Mouse (Mus musculus) B cell, adult 2 months (primary cell): ENCODE measurements around the gene Slc16a1.

Source experiments
- DNase-seq, 2 experiments: peaks; one replicate each; pipeline ENCODE4 v3.0.0; 2022

The Slc16a1 gene

GRCm38 (mm10) chr3:104638403-104638779 is at the start of gene Slc16a1:
Gene Slc16a1 (plus strand): TSS chr3:104638668.
- DNase-seq: peak; percentile 86 to 87

DNA sequence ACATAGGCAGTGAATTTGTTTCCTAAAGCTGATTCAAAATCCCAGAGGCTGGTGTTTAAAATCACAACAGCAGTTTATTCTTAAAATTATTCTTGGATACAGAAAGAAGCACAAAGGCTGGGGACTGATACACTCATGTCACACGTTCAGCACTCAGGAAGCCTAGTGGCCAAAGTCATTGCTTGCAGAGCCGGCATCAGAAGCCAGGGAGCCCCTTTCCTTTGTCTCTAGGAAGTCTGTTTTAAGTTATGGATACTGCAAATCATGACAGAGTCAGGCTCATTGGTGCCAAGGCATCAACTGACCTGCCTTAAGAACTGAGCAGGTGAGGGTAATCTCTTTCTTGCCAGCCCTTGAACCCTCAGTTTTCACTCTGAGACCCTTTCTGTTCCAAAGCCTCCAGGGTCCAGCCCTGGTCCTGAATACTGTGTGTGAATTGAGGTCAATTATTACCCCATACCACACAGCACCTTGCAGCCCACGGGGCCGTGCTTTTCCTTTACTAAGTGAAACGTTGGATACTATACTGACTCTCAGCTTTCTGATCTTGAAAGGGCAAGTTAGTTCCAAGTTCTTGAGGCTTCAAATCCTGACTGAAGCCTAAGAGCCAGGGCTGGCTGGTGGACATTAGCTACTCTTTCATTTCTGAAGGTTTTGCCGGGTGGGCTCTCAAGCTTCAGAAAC is 41.9 kb upstream of the Slc16a1 start:
- no peak for DNase-seq

DNA sequence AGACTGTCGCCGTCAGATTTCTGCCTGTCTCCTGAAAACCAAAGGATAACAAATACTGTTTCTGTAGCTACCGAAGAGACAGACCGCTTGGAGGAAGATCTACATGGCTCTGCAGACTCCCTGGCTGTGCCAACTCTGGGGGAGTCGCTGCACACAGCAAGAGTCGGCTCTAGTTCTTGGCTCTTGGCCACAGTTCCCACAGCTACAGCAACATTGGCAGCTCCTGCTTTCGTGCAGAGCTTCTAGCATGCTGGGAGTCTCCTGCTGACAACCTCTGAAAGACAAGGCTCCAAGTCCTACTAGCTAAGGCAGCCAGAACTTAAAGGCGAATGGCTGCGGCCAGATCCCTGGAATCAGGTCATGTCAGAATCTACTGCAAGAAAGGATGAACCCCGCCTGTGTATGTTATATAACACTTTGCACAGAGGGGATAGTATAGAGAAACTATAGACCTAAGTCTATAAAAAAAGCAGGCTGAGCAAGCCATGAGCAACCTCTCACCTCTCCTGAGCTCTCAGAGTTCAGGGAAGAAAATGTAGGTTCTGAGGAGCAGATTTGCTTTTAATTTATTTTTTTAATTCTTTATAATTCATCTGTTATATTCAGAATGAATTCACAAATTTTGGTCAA is 41.2 kb upstream of the Slc16a1 start:
- no peak for DNase-seq

DNA sequence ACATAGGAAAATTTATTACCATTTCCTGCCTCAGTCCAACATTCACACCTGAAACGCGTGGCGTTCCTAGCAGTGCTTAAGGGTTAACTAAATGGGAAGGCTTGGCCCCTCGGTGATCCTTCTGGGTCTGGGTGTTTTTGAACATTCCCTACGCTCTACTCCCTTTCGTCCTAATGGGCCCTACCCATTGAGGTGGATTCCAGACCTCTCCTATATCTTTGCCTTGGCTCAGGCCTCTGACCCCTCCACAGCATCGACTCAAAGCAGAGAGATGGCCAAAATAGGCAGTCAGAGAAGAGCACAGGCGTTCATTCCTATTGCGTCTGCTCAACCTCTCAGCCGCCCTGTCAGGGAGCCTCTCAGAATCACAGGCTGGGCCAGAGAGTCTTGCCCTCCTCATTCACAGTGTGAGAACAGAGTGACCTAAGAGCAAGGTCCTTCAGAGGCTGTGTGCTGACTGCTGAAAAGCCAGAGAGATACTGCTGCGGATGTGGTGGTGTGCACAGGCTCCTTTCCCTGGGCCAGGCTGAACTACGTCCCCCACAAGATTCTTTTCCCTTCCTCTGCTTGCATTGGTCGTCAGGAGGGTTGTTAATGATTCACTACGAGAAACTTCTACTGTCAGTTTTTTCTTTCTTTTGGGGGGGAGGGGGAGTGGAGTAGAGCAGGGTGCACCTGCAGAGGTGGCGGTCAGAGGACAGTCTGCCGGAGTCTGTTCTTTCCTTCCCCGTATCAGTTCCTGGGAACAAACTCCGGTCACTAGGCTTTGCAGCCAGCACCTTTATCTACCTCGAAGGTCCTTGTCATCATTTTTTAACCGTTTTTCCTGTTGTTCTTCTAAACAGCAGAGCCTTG is 38.9 kb upstream of the Slc16a1 start:
- no peak for DNase-seq

GRCm38 (mm10) chr3:104600691-104601090 is 37.8 kb upstream of the Slc16a1 start:
- DNase-seq: no peak

DNA sequence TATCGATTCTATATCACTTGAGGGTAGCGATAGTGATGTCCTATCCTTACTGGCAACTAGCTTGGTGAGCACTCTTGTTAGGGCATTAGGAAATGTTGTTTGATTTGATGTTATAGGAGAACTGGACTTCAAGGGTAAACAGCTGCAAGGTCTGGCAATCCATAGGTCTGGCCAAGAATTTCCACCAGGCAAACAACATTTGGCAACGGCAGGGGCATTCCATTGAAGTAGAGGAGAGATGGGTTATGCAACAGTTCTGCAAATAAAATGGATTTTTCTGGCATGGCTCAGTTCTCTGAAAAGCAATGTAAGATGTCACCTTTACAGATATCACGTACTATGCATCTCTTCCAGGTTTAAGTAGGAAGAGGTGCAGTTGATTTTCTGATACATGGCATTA is 36.8 kb upstream of the Slc16a1 start:
- no peak for DNase-seq

DNA sequence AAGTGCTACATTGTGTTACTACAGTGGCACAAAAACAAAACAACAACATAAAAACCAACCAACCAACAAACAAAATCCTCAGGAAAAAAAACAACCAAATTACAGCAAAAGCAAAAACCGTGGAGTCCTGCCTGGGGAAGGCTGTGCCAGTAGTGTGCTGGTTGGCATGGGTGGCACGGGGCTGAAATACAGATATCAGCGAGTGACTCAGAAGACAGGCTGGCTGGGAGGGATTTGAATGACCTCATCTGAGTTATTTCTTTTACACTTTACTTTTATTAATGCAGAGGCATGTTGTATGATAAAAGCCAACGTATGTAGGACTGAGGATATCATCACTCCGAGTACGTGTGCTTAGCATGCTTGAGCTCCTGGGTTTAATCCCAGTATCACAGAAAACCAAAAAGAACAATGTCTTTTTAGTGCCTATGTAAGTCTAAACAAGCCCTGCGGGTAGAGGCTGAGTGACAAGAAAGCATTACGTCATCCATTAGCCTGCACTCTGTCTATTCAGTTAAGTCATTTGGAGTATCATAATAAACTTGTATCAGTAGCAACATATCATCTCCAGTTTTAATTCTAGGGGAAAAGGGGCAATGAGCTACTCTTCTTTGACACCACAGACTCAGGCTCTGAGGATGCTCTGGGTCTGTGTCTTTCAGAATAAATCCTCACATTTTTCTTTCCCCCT is 28.6 kb upstream of the Slc16a1 start:
- DNase-seq: no peak

DNA sequence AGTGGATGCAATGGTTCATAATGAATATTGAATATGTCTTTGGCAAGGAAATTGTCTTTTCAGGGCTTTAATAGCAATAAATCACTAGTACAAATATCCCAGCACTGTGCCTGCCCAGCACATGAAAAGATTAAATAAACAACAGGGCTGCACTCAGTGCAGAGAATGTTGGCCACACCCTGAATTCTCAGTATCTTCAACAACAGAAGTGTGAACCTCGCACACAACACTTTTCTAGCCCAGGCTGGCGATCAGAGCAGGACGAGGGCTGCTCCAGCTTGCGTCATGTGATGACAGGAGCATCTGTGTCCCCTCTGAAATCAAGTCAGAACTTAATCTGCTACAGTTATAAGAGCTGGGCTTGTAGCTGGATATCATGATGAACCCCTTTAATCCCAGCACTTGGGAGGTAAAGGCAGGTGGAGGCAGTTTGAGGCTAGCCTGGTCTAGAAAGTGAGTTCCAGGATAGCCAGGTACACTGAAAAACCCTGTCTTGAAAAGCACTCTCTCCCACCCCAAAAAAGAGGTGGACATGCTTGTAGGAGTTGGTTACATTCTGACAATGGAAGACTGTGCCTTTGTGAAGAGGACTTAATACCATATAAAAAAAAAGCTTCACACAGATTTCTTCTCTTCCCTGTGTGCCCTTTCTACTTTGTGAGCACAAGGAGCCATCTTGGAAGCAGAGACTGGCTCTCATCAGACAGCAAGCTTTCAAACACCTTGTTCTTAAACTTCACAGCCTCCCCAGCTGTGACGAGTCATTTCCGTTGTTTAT is 27.8 kb upstream of the Slc16a1 start:
- no peak for DNase-seq

GRCm38 (mm10) chr3:104611951-104612350 is 26.5 kb upstream of the Slc16a1 start:
- no peak for DNase-seq

- DNase-seq: no peak
Measured at GRCm38 (mm10) chr3:104613102-104613501, 25.4 kb upstream of the Slc16a1 start.

DNA sequence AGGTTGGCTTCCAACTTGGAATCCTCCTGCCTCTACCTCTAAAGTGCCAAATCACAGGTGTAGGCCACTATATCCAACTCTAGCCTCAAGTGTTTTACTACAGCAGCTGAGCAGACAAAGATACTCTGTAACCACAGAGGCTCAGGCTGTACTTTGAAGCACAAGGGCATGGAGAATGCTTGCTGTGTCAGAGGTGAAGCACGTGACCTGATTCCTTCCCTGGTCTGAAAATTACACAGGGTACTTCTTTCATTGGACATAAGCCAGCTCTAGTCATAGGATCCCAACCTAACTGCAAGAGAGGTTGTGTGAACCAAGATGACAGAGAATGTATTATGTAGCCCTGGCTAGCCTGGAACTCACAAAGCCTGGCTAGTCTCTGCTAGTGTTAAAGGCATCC is 24.4 kb upstream of the Slc16a1 start:
- DNase-seq: no peak

DNA sequence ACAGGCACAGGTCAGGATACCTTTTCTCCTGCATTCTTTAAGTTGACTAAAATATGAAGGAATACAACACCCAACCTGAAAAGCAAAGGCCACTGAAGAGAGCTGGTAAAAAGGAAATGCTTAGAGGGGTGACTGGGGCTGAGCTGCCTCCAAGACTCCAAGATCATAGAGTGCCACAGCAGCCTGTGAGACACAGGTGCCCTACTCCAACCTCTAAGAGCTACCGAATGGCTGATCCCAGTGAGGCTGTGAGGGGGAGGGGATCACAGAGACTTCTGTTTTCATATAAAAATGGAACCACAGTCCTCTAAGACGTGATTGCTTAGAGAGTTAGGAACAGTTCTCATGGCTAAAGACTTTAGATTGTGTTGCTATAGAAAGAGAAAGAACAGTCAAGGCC is 23.3 kb upstream of the Slc16a1 start:
- DNase-seq: no peak

DNA sequence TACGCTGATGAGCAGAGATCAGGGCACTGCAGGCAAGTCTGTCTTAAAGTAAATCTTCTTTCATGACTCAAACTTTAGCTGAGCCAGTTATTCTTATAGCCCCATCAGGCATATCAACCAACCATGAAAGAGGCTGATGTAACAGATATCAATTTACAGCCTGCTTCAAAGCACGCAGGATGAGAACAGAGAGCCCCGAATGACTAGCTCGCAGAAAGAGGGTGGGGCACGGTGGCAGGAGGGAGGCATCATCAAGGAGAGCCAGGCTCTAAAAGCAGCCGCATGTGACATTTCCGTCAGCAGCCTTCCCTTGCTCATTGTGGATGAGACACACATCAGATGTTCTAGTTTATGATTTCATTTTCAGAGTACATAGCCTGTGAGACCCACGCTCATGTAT is 22.3 kb upstream of the Slc16a1 start:
- no peak for DNase-seq

GRCm38 (mm10) chr3:104621841-104622240 is 16.6 kb upstream of the Slc16a1 start:
- DNase-seq: no peak

- DNase-seq: no peak
Measured at GRCm38 (mm10) chr3:104629810-104630209, 8.7 kb upstream of the Slc16a1 start.

- DNase-seq: no peak
Measured at GRCm38 (mm10) chr3:104630941-104631340, 7.5 kb upstream of the Slc16a1 start.

GRCm38 (mm10) chr3:104632560-104633162 is 5.8 kb upstream of the Slc16a1 start:
- DNase-seq: no peak

DNA sequence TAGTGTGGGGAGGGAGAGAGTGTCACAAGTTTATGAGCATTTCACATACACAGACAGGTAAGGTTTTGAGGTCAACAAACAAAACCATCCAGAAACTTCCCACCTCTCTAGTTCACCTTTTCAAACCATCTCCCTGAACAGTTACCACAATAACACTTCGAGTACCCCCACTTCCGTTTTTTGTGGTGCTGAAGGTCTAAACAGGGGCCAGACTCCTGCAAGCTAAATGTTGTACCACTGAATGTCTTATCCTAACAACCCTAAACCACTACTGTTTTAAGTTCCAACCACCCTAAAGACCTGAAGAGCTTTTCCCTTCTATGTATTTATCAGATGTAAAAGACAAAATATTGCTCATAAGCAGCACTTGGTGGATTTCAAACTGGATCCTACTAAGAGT is 2.0 kb upstream of the Slc16a1 start:
- no peak for DNase-seq

GRCm38 (mm10) chr3:104637427-104638402 is 753 bp upstream of the Slc16a1 start:
- no peak for DNase-seq

DNA sequence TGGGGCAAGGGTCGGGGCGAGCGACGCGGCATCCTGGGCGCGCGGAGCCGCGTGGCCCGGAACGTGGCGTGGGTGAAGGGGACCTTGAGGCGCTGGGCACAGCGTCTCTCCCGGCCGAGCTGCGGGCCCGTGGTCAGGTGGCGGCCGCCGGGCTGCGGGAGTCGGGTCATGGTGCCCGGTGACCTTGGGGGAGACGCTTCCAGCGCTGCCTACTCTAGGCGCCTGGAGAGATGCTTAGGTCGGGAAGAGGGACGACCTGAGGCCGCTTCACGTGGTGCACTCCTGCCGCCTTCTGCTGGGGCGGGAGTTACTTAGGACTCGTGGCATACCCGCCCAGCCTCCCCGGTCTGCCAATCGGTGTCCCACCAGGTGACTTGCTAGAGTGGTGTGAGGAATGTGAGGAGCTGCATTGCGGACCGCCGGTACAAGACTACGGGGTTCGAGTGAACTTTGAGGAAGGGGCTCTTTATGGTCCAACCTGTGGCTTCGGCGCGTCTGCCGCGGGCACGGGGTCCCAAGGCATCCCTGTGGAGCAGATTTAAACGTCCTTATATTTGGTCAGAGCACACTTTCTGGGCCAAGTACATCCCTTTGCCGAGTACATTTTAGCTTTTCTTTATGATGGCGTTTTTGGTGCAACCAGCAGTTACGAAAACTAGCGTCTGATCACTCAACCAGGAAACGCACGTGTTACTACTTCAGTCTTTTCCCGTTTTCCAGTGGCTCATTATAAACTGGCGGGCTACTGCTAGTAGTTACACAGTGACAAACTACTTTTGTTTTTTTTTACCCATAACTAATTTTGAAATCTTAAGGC is 672 bp downstream of the Slc16a1 start:
- DNase-seq: peak; percentile 61 to 68
